Mouse (Mus musculus): ENCODE measurements around the gene 6330403K07Rik.

6330403K07Rik gene

DNA sequence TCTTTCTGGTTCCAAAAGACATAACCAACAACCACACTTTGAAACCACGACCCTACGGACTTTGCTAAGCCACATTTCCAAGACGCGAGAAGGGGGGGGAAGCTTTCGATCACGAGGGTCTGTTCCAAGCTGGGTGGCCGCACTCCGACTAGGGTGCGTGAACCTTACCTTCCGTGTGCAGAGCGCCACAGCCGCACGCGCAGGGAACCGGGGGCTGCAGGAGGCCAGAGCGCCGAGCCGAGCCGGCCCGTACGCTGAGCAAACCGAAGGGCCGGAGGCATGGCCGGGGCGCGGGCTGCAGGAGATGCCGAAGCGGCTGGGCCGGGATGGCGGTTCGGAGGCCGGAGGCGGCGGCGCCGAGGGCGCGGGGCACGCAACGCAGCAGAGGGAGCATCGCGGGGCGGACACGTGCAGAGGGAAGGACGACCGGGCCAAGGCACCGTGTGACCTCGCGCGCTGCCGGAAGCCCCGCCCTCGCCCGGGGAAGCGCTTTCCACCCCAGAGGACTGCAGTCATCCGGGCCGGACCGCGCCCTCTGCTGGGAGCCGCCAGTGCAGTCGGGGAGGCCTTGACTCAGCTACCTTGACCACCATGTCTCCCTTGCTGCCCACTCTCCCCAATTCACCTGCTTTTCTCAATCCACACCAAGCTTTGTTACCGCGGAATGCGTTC is 50.6 kb downstream of the 6330403K07Rik start, which contains the start of gene C1qbp:
C1qbp (minus strand) TSS at position 470 of the 672 bp plus-strand sequence.
- in situ Hi-C loops (cut with MseI, MboI) = no loop called here

DNA sequence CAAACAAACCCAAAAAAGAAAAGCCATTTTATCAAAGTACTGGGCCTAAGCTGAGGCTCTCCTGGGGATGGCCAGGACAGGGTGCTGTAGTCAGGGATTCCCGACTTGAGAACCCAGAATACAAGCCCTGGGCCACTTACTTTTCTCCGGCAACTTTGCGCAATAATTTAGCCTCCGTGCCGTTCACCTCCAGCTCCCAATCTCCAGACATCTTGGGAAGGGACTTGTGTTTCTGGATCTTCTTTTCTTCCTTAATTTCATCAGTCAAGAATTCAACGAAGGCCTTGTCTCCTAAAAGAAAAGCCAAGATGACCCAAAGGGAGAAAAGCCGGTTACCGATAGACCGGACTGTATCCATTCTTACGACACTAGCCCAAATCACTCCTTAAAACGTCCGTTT is 51.3 kb downstream of the 6330403K07Rik start:
- in situ Hi-C loops (cut with MseI, MboI) = no loop called here
